Mouse (Mus musculus) heart, postnatal 0 days (tissue): ENCODE data around the gene Ncor2. TPM values are rescaled to one million over a fixed set of nuclear protein-coding genes. Genes with fewer than 3 reads are reported as not detected.

Experiments used
- ATAC-seq: fragments of 200-750 bp; cut with Nextera tagmentation; 2 replicates; pipeline ENCODE4 v1.8.0; 2017; ENCODE audit warnings: low read depth, moderate number of reproducible peaks, moderate library complexity; ENCODE audit not compliant: insufficient read depth
- DNase-seq: peaks from one replicate; pipeline ENCODE4 v3.0.0-alpha.2; 2016; ENCODE audit warnings: low spot score
- H3K27ac ChIP-seq: fragments of 300-500 bp; sonication (generic); 2 replicates; pipeline ENCODE4 v1.5.1; 2014; ENCODE audit warnings: low read depth, mild to moderate bottlenecking
- H3K27me3 ChIP-seq: fragments of 300-500 bp; sonication (generic); 2 replicates; pipeline ENCODE4 v1.6.1; 2014; ENCODE audit warnings: low read length, mixed read lengths; ENCODE audit not compliant: control insufficient read depth, insufficient read depth
- H3K36me3 ChIP-seq: fragments of 300-500 bp; sonication (generic); replicated peaks from 2 replicates; pipeline ENCODE4 v1.6.1; 2014; ENCODE audit warnings: low read length, mixed read lengths; ENCODE audit not compliant: control insufficient read depth, insufficient read depth
- H3K4me1 ChIP-seq: fragments of 300-500 bp; sonication (generic); 2 replicates; pipeline ENCODE4 v1.6.1; 2014; ENCODE audit warnings: antibody characterized with exemption; ENCODE audit not compliant: control insufficient read depth, insufficient read depth
- H3K4me2 ChIP-seq: fragments of 300-500 bp; sonication (generic); 2 replicates; pipeline ENCODE4 v1.6.1; 2014; ENCODE audit warnings: low read depth, mild to moderate bottlenecking, low read length, moderate library complexity
- H3K4me3 ChIP-seq: fragments of 300-500 bp; sonication (generic); 2 replicates; pipeline ENCODE4 v1.5.1; 2014; ENCODE audit warnings: low read depth, low read length
- H3K9ac ChIP-seq: fragments of 300-500 bp; sonication (generic); replicated peaks from 2 replicates; pipeline ENCODE4 v1.6.1; 2014; ENCODE audit warnings: low read depth, low read length, mixed read lengths
- H3K9me3 ChIP-seq: fragments of 300-500 bp; sonication (generic); replicated peaks from 2 replicates; pipeline ENCODE4 v1.6.1; 2016; ENCODE audit warnings: low read length; ENCODE audit not compliant: control insufficient read depth
- CTCF ChIP-seq: IDR thresholded peaks from 2 replicates; pipeline ENCODE4 v1.5.1; 2016; ENCODE audit warnings: antibody characterized with exemption, control low read depth, low read depth
- EP300 ChIP-seq: IDR thresholded peaks from 2 replicates; pipeline ENCODE4 v1.6.1; 2016; ENCODE audit warnings: antibody characterized with exemption, low read depth
- WGBS: fragments of 180-500 bp; shearing (Covaris S2); extraction: QIAGEN DNeasy Blood & Tissue Kit; methylation state at CpG from one replicate; pipeline ENCODE4 v1.1.7; 2014; 5-methylcytosine and 5-hydroxymethylcytosine counted together
- polyA plus RNA-seq: library from polyadenylated mRNA; unstranded; fragments of >200 nt; fragmentation: Nextera tagmentation; extraction: Ambion mirVana; gene quantifications from 2 replicates; pipeline ENCODE4 v1.2.1, GENCODE M21; 2015
- total RNA-seq: library from RNA; depleted of rRNA; stranded (reverse); fragments of >200 nt; gene quantifications from 2 replicates; pipeline ENCODE4 v1.2.3, GENCODE M21; 2014; ENCODE audit warnings: low replicate concordance

The Ncor2 gene
- total and polyA plus RNA-seq, 2 experiments from 2014 or later: 15.5 to 73.8 TPM

- no peak overlapping the region for H3K4me2 ChIP-seq
- TF ChIP-seq EP300 (no peak), CTCF (no peak)
- H3K9me3 ChIP-seq: no peaks in the 10 kb centered on the region
- H3K27ac ChIP-seq: no peak overlapping the region
- H3K4me1 ChIP-seq: peaks cover 58% of the 10 kb centered on the region
- ATAC-seq (no peak), DNase-seq (no peak)
- no peaks in the 10 kb centered on the region for H3K36me3 ChIP-seq
- H3K27me3 ChIP-seq: no peaks in the 10 kb centered on the region
- H3K9ac ChIP-seq: no peak overlapping the region
- no peak overlapping the region for H3K4me3 ChIP-seq
- WGBS: 73% methylated on average over 11 of the region's 11 CpGs
Measured at GRCm38 (mm10) chr5:125170107-125170842, 8.7 kb downstream of the Ncor2 start.

DNA sequence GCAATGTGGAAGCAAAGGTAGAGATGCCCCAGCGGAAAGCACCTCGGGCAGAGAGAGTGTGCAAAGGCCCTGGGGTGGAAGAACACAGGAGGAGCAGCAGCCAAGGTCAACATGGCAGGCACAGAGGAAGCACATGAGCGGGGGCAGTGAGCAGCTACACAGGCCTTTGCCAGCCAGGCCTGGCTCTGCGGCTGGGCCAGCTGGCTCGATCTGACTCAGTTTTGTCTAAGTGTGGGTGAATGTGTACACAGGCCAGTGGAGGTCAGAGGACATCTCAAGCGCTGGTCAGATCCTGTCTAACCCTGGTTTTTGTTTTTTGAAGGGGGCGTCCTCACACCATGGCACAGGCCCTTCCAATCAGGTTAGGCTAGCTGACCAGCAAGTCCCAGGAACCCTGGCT, 10.9 kb downstream of the Ncor2 start:
- Histone ChIP-seq H3K9me3 (no peaks in the 10 kb centered on the region), H3K36me3 (no peaks in the 10 kb centered on the region), H3K9ac (no peak overlapping the region), H3K27ac (no peak overlapping the region), H3K4me1 (peaks cover 62% of the 10 kb centered on the region), H3K4me3 (no peak overlapping the region), H3K27me3 (no peaks in the 10 kb centered on the region), H3K4me2 (no peak overlapping the region)
- no peak for DNase-seq
- TF ChIP-seq EP300 (no peak), CTCF (no peak)
- ATAC-seq: no peak
- WGBS: 76% methylated on average over 7 of the region's 7 CpGs

GRCm38 (mm10) chr5:125167524-125167923, 11.5 kb downstream of the Ncor2 start:
- Histone ChIP-seq H3K9me3 (no peaks in the 10 kb centered on the region), H3K9ac (no peak overlapping the region), H3K36me3 (no peaks in the 10 kb centered on the region), H3K27ac (no peak overlapping the region), H3K27me3 (no peaks in the 10 kb centered on the region), H3K4me1 (peaks cover 64% of the 10 kb centered on the region), H3K4me3 (no peak overlapping the region), H3K4me2 (no peak overlapping the region)
- ATAC-seq (no peak), DNase-seq (no peak)
- WGBS: 43% methylated on average over 5 of the region's 5 CpGs
- no peak for TF ChIP-seq CTCF
- no peak for TF ChIP-seq EP300

- no peak overlapping the region for H3K9ac ChIP-seq
Measured at GRCm38 (mm10) chr5:125165993-125166392, 13.0 kb downstream of the Ncor2 start.

DNA sequence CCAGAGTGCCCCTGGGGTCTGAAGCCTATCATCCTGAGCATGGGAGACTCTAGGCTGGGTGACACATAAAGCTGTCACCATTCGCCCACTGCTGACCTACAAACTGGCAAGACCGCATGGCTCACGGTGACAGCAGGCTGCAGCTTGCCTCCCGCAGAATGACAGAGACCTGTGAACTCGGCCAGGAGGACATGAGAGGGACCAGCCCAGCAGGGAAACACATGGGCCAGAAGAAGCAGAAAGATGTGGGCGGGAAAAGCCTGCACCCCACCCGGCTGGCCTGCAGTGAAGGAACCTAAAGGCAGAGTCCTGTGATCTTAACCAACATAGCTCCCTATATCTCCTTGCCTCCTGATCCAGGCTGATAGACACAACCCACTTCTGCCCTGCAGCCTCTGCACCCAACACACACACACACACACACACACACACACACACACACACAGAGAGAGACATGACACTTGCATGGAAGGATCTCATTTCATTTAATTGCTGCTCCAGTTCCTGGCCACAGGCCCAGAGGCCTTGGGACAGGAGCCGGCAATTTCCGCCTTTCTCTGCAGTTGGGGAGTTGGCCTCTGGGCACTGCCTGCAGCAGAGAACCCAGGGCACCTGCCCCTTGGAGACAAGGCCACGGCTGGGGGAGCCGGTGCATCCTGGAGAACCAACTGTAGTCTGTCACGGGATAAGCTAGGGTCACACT, 14.4 kb downstream of the Ncor2 start:
- no peak overlapping the region for H3K4me2 ChIP-seq
- H3K4me3 ChIP-seq: no peak overlapping the region
- peak; percentile 79 for DNase-seq
- peaks cover 64% of the 10 kb centered on the region for H3K4me1 ChIP-seq
- no peaks in the 10 kb centered on the region for H3K9me3 ChIP-seq
- H3K36me3 ChIP-seq: no peaks in the 10 kb centered on the region
- TF ChIP-seq CTCF (no peak), EP300 (no peak)
- H3K27ac ChIP-seq: peak overlapping the region; percentile 65
- WGBS: 21% methylated on average over 12 of the region's 12 CpGs
- H3K27me3 ChIP-seq: no peaks in the 10 kb centered on the region
- ATAC-seq: peak; percentile 68
- H3K9ac ChIP-seq: peak overlapping the region; percentile 20; the same call in 1 of the 2 replicates

More at GRCm38 (mm10) chr5:125165993-125166392, 13.0 kb downstream of the Ncor2 start:
- Histone ChIP-seq H3K27ac (peak overlapping the region; percentile 65), H3K4me2 (no peak overlapping the region), H3K4me1 (peaks cover 66% of the 10 kb centered on the region), H3K9me3 (no peaks in the 10 kb centered on the region), H3K4me3 (no peak overlapping the region), H3K36me3 (no peaks in the 10 kb centered on the region), H3K27me3 (no peaks in the 10 kb centered on the region)
- WGBS: 81% methylated on average over 14 of the region's 14 CpGs
- TF ChIP-seq EP300 (no peak), CTCF (no peak)
- no peak for DNase-seq
- no peak for ATAC-seq
